Mouse (Mus musculus) kidney, postnatal 0 days (tissue): ENCODE data around the gene Chmp2b. TPM values are rescaled to one million over a fixed set of nuclear protein-coding genes. Genes with fewer than 3 reads are reported as not detected.

Experiments used
- ATAC-seq: fragments of 200-750 bp; cut with Nextera tagmentation; replicated peaks from 2 replicates; pipeline ENCODE4 v1.8.0; 2017; ENCODE audit warnings: low read depth, moderate number of reproducible peaks, moderate TSS enrichment, moderate library complexity; ENCODE audit not compliant: low FRiP score
- DNase-seq: peaks from one replicate; pipeline ENCODE4 v3.0.0-alpha.2; 2016; ENCODE audit warnings: low spot score
- H3K27ac ChIP-seq: fragments of 300-500 bp; sonication (generic); 2 replicates; pipeline ENCODE4 v1.5.1; 2014; ENCODE audit warnings: mild to moderate bottlenecking
- H3K27me3 ChIP-seq: fragments of 300-500 bp; sonication (generic); 2 replicates; pipeline ENCODE4 v1.6.1; 2014; ENCODE audit warnings: low read length, mixed read lengths; ENCODE audit not compliant: insufficient read depth
- H3K36me3 ChIP-seq: fragments of 300-500 bp; sonication (generic); 2 replicates; pipeline ENCODE4 v1.6.1; 2014; ENCODE audit warnings: low read length, mixed read lengths; ENCODE audit not compliant: insufficient read depth
- H3K4me1 ChIP-seq: fragments of 300-500 bp; sonication (generic); replicated peaks from 2 replicates; pipeline ENCODE4 v1.6.1; 2014; ENCODE audit warnings: antibody characterized with exemption, low read length, mixed read lengths; ENCODE audit not compliant: insufficient read depth
- H3K4me2 ChIP-seq: fragments of 300-500 bp; sonication (generic); 2 replicates; pipeline ENCODE4 v1.6.1; 2014; ENCODE audit warnings: mild to moderate bottlenecking, low read length, moderate library complexity, mixed read lengths
- H3K4me3 ChIP-seq: fragments of 300-500 bp; sonication (generic); replicated peaks from 2 replicates; pipeline ENCODE4 v1.5.1; 2014; ENCODE audit warnings: low read depth, low read length
- H3K9ac ChIP-seq: fragments of 300-500 bp; sonication (generic); 2 replicates; pipeline ENCODE4 v1.6.1; 2014; ENCODE audit warnings: low read depth, low read length
- H3K9me3 ChIP-seq: fragments of 300-500 bp; sonication (generic); replicated peaks from 2 replicates; pipeline ENCODE4 v1.6.1; 2016; ENCODE audit warnings: low read length, inconsistent platforms, mixed read lengths
- CTCF ChIP-seq: IDR thresholded peaks from 2 replicates; pipeline ENCODE4 v1.5.1; 2016; ENCODE audit warnings: antibody characterized with exemption, low read depth, mild to moderate bottlenecking, moderate library complexity
- whole genome bisulfite sequencing: fragments of 180-500 bp; shearing (Covaris S2); extraction: QIAGEN DNeasy Blood & Tissue Kit; methylation state at CpG from one replicate; pipeline ENCODE4 v1.1.7; 2014; 5-methylcytosine and 5-hydroxymethylcytosine counted together
- polyA plus RNA-seq: library from polyadenylated mRNA; unstranded; fragments of >200 nt; fragmentation: Nextera tagmentation; extraction: Ambion mirVana; gene quantifications from 2 replicates; pipeline ENCODE4 v1.2.1, GENCODE M21; 2015

Chmp2b gene
- 126 and 130 TPM in 2 replicates for polyA plus RNA-seq

DNA sequence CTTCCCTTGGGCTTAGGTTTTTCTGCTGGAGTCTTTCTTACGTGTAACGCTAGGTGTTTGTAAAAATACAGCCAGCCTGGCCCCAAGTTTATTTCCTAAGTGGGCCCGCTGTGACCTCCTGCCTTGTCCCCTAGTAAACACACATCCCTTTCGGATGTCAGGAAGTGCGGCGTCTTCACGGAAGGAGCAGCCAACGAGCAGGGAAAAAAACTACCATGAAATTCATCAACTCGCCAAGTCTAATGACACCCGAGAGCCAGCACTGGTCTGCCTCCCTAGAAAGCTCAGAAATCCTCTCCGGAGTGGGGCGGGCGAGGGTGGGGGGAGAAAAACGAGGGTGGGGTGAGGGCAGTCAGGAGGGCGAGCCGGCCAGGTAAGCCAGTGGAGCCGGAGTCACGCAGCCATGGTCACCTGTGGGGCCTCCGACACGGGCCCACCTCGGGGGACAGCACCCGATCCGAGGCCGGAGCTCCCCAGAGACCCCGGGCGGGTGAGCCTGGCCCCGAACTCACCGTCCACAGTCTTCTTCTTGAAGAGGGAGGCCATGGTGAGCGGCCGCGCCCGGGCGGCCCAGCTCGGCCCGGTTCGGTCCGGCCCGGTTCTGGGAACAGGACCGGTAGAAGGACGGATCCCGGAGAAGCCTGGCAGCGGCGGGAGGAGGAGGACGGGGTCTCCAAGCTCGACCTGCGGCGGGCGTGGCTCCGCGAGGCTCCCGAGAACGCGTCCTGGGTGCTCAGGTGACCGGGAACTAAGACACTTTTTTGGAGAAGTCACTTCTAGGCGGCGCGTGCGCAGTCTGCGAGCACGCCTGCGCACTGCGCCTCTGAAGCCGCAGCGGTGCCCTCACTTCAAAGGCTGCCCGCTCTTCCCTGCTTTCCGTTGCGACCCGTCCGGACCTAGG lies at the start of gene Chmp2b:
TSS of gene Chmp2b (minus strand) at position 764 of the 901 bp plus-strand sequence.
- Histone ChIP-seq H3K9ac (peak within 1 kb of the TSS; percentile 95), H3K4me3 (peak within 1 kb of the TSS; percentile 90), H3K27me3 (no peaks in the 10 kb centered on the region), H3K4me2 (peak within 1 kb of the TSS; percentile 68), H3K9me3 (no peaks in the 10 kb centered on the region), H3K36me3 (no peaks in the 10 kb centered on the region), H3K4me1 (0 out of 2 replicates have a peak, but pooled peaks cover 4% of the 10 kb centered on the region), H3K27ac (peak within 1 kb of the TSS; percentile 86)
- under 1% methylated on average over 69 of the region's 69 CpGs for WGBS
- DNase-seq, result peak; percentile 95
- TF ChIP-seq CTCF, result 0 out of 2 replicates have a peak, but pooled peaks have one; percentile 14
- peak; percentile 94 for ATAC-seq

DNA sequence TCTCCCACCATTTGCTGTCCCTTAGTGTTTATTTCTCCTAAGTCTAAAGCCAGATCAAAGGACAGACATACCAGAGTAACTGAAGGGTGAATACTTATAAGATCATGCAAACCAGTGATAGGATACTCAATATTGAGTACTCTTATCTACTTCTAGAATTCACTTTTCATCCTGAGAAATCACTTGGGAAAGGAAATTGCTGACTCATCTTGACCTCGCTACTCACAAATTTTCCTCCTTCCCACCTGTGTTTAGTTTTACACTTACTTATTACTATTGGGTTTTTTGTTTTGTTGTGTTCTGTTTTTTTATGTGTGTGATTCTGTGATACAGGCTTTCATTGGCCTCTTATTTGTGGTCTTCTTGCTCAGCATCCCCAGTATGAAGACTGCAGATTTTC lies 49.2 kb upstream of the Chmp2b start:
- whole genome bisulfite sequencing, result 90% methylated on average over 1 of the region's 1 CpGs
- ATAC-seq, result no peak
- H3K27me3 ChIP-seq, result no peaks in the 10 kb centered on the region
- H3K27ac ChIP-seq, result no peak overlapping the region
- H3K4me2 ChIP-seq, result no peak overlapping the region
- H3K36me3 ChIP-seq, result no peaks in the 10 kb centered on the region
- H3K4me1 ChIP-seq, result no peaks in the 10 kb centered on the region
- H3K4me3 ChIP-seq, result no peak overlapping the region
- no peak for TF ChIP-seq CTCF
- no peaks in the 10 kb centered on the region for H3K9me3 ChIP-seq
- no peak for DNase-seq
- H3K9ac ChIP-seq, result no peak overlapping the region

DNA sequence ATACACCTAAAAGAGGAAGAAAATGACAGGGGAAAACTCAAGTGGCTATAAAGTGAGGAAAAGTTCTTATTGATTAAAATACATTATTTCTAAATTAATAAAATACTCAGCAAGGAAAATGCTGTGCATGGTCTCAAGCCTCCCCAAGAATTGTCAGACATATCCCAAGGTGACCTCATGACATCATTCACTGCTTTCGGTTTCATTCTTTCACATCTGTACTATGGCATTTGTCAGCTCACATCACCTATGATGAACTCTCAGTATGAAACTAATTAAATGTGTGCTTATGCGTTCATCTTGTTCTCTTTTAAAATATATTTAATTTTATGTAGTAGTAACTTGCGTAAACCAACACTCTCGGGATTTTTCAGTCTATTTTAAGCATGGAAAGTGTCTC lies 38.3 kb upstream of the Chmp2b start:
- Histone ChIP-seq H3K36me3 (no peaks in the 10 kb centered on the region), H3K9ac (no peak overlapping the region), H3K27ac (no peak overlapping the region), H3K9me3 (no peaks in the 10 kb centered on the region), H3K27me3 (no peaks in the 10 kb centered on the region), H3K4me2 (no peak overlapping the region), H3K4me3 (no peak overlapping the region), H3K4me1 (no peaks in the 10 kb centered on the region)
- TF ChIP-seq CTCF, result no peak
- 85% methylated on average over 4 of the region's 4 CpGs for WGBS
- DNase-seq (no peak), ATAC-seq (no peak)

DNA sequence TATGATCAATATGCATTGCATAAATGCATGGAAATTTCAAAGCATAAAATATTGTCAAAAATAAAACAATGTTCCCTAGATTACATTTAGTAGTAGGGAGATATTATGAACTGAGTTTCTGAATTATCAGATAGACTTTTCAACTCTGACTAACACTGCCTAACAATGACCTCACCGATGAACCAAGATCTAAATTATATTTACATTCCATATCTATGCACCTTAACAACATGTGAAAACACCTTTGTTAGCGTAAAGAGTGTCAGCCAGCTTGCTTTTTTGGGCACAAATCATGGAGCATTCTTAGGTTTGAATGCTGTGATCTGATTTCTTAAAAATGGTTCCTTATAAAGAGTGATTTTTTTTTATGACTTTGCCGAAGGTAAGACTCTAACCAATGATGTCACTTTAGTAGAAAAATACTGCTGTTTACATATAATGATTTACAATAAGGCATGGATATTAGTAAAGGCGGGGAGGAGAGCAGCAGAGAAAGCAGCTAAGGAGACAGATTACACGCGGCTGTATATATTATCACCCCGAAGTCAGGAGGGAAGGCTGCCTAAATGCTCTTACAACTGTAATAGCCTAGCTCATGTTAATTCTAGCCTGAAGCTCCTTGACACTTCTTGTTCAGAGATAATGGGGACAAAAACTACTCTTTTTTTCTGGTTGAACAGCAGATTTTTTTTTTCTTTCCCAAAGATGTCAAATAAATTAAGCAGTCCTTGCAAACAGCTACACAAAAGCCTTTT lies 23.8 kb upstream of the Chmp2b start:
- Histone ChIP-seq H3K27ac (no peak overlapping the region), H3K9me3 (no peaks in the 10 kb centered on the region), H3K4me1 (no peaks in the 10 kb centered on the region), H3K4me2 (no peak overlapping the region), H3K27me3 (no peaks in the 10 kb centered on the region), H3K4me3 (no peak overlapping the region), H3K36me3 (no peaks in the 10 kb centered on the region), H3K9ac (no peak overlapping the region)
- ATAC-seq (no peak), DNase-seq (no peak)
- WGBS, result 63% methylated on average over 7 of the region's 7 CpGs
- TF ChIP-seq CTCF, result no peak

DNA sequence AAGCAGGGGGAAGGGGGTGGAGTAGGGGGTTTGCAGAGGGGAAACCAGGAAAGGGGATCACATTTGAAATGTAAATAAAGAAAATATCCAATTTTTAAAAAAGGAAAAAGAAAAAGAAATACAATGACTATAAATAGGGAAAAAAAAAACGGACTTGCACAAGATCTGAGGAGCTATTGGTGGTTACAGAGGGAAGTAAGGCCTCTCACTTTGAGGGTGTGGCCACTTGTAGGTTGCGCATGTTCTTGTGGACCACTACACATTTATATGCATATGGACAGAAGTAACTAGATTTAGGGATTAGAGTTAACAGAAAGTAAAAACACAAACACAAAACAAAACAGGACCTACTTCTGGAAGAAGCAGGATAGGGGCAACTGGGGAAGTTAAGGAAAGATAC lies 23.2 kb upstream of the Chmp2b start:
- 91% methylated on average over 2 of the region's 2 CpGs for WGBS

DNA sequence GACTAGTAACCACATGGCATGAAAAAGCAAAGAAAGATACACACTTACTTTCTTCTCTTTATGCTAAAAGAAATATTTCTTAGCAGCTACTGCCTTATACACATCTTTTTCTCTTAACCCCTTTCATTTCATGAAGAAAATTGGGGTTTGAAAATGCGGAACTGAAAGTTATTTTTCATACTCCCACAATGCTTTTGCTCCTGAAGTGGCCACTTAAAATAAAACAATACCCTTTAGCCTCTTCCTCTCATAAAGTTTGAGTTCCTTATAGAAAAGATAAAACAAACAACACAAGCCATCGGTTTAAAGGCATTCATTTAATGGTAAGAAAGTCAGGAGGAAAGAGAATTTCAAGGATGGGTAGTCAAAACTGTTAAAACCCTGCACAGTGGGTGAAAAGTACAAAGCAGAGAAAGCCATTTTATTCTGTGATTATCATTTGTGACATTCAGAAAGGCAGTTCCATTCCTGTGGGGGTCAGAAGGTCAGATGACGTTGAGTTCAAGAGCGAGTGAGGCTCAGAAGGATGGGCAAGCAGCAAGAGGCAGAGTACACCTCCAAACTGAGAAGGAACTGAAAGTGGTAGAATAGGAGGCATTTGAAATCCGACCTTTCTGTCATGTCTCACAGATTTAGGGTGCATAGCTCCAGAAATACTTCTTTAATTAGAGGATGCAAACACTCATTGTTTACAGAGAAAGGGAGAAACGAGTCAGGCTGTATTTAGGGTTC lies 14.9 kb upstream of the Chmp2b start:
- WGBS, result 51% methylated on average over 6 of the region's 6 CpGs
- Histone ChIP-seq H3K9ac (no peak overlapping the region), H3K4me2 (no peak overlapping the region), H3K4me3 (no peak overlapping the region), H3K36me3 (no peaks in the 10 kb centered on the region), H3K27me3 (no peaks in the 10 kb centered on the region), H3K9me3 (no peaks in the 10 kb centered on the region), H3K27ac (no peak overlapping the region), H3K4me1 (no peaks in the 10 kb centered on the region)
- DNase-seq (no peak), ATAC-seq (no peak)
- TF ChIP-seq CTCF, result no peak

More for the DNA sequence above, 23.2 kb upstream of the Chmp2b start:
- no peak overlapping the region for H3K27ac ChIP-seq
- DNase-seq (no peak), ATAC-seq (no peak)
- no peaks in the 10 kb centered on the region for H3K9me3 ChIP-seq
- H3K27me3 ChIP-seq, result no peaks in the 10 kb centered on the region
- H3K4me2 ChIP-seq, result no peak overlapping the region
- H3K4me3 ChIP-seq, result no peak overlapping the region
- no peaks in the 10 kb centered on the region for H3K36me3 ChIP-seq
- H3K9ac ChIP-seq, result no peak overlapping the region
- TF ChIP-seq CTCF, result no peak
- H3K4me1 ChIP-seq, result no peaks in the 10 kb centered on the region
